Mouse (Mus musculus): ENCODE measurements around the gene Ecpas.

DNA sequence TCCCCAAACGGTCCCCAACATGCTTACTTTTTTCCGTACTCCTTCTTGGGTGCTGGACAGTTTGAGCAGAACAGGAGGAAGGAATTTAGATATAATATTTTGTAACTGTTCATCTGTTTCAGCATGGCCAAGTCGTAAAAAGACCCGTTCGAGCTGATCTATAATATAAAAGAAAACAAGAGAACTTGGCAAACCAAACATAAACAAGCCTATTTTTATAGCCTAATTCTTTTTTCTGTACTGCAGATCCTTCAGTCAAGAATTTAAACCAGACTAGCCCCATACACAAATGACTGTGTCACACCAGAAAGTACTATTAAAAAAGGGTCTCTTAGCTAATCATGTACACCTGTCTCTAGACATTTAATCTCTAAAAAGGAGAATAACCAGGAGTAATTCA is 27.2 kb downstream of the Ecpas start:
- TF ChIP-seq EP300 (IDR thresholded peaks at IDR 0.05; ENCODE audit: insufficient read depth, low read depth, low read length) (no peak), CTCF (IDR thresholded peaks at IDR 0.05; ENCODE audit: low read depth, low read length) (no peak), POLR2A (IDR thresholded peaks at IDR 0.05; ENCODE audit: insufficient read depth, low read length) (no peak)
